Mouse (Mus musculus) embryonic facial prominence, embryonic 13.5 days (tissue): ENCODE measurements around the gene AA792892. TPM values are rescaled to one million over a fixed set of nuclear protein-coding genes. Genes with fewer than 3 reads are reported as not detected.
"Not testable (repeated sequence)": the region's sequence is repeated elsewhere in the genome, so short reads cannot be mapped to it uniquely, and the experiment has no call there.

Source experiments
- ATAC-seq: fragments of 200-750 bp; cut with Nextera tagmentation; 2 replicates; pipeline ENCODE4 v1.8.0; 2017; ENCODE audit warnings: low read depth; ENCODE audit not compliant: insufficient number of reproducible peaks, insufficient read depth, low FRiP score, low TSS enrichment
- H3K27ac ChIP-seq: fragments of 300-500 bp; sonication (generic); 2 replicates; pipeline ENCODE4 v1.5.1; 2015; ENCODE audit warnings: moderate library complexity, mild to moderate bottlenecking, inconsistent platforms
- H3K27me3 ChIP-seq: fragments of 300-500 bp; sonication (generic); 2 replicates; pipeline ENCODE4 v1.6.1; 2015; ENCODE audit warnings: mild to moderate bottlenecking, inconsistent platforms
- H3K36me3 ChIP-seq: fragments of 300-500 bp; sonication (generic); 2 replicates; pipeline ENCODE4 v1.6.1; 2015; ENCODE audit warnings: mild to moderate bottlenecking, inconsistent platforms
- H3K4me1 ChIP-seq: fragments of 300-500 bp; sonication (generic); 2 replicates; pipeline ENCODE4 v1.6.1; 2015; ENCODE audit warnings: inconsistent platforms
- H3K4me2 ChIP-seq: fragments of 300-500 bp; sonication (generic); 2 replicates; pipeline ENCODE4 v1.6.1; 2015; ENCODE audit warnings: moderate library complexity, mild to moderate bottlenecking, inconsistent platforms
- H3K4me3 ChIP-seq: fragments of 300-500 bp; sonication (generic); 2 replicates; pipeline ENCODE4 v1.5.1; 2015; ENCODE audit warnings: mild to moderate bottlenecking, inconsistent platforms
- H3K9ac ChIP-seq: fragments of 300-500 bp; sonication (generic); 2 replicates; pipeline ENCODE4 v1.6.1; 2015; ENCODE audit warnings: mild to moderate bottlenecking, inconsistent platforms
- H3K9me3 ChIP-seq: fragments of 300-500 bp; sonication (generic); 2 replicates; pipeline ENCODE4 v1.6.1; 2016; ENCODE audit warnings: inconsistent platforms
- WGBS: fragments of 180-500 bp; shearing (Covaris S2); methylation state at CpG from one replicate; pipeline ENCODE4 v1.1.7; 2015; ENCODE audit warnings: mixed read lengths; 5-methylcytosine and 5-hydroxymethylcytosine counted together
- polyA plus RNA-seq: library from polyadenylated mRNA; unstranded; fragments of >200 nt; fragmentation: Nextera tagmentation; extraction: Ambion mirVana; gene quantifications from 2 replicates; pipeline ENCODE4 v1.2.1, GENCODE M21; 2015

AA792892 gene
- not detected in 2 replicates for polyA plus RNA-seq

DNA sequence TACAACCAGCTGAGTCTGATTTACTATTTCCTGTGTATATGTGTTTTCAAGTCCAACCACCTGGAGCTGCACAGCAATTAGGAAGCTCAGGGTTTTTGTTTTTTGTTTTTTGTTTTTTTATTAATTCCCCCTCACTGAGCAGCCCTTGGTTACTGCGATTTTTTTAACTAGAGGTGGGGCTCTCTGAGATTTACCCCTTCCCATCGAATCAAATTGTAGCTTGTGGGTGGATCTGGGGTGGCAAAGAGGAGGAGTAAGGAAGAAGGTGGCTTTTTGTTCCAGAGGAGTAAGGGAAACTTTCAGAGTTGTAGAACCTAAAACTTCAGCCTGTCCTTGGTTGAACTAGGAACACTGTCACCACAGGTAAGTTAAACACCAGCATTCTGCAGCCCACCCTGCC is at the start of gene AA792892:
Gene AA792892 (plus strand): TSS at position 301 of the 400 bp plus-strand sequence.
- H3K4me2 ChIP-seq, H3K9me3 ChIP-seq, ATAC-seq, H3K27ac ChIP-seq, H3K9ac ChIP-seq, H3K27me3 ChIP-seq, H3K4me3 ChIP-seq, H3K4me1 ChIP-seq, H3K36me3 ChIP-seq: not testable (repeated sequence)
- WGBS, result no CpG with 5 or more reads among the region's 2 CpGs

DNA sequence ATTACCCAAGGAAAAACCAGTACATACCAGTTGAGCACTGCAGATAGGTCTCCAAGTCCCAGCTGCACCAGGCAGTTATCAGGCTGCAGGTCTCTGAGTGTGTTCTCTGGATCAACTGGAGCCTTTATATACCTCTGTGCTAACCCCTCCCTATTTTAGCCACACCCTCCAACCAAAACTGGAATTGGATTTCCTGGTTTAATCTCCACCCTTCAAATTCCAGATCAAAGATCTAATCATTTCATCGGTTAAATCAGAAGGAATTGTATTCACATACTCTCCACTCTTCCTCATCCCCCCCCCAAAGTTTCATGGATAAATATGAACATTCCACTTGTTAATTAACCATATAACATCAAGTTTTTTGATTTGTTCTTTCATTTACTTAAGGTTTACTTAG is 32.9 kb upstream of the AA792892 start, which contains the start of gene A430089I19Rik:
Gene A430089I19Rik (minus strand): TSS at position 101 of the 400 bp plus-strand sequence.
- H3K9ac ChIP-seq, H3K36me3 ChIP-seq, H3K9me3 ChIP-seq, H3K27me3 ChIP-seq, H3K27ac ChIP-seq, H3K4me1 ChIP-seq, H3K4me3 ChIP-seq, H3K4me2 ChIP-seq, ATAC-seq: not testable (repeated sequence)
- 87% methylated on average over 1 of the region's 1 CpGs for WGBS

DNA sequence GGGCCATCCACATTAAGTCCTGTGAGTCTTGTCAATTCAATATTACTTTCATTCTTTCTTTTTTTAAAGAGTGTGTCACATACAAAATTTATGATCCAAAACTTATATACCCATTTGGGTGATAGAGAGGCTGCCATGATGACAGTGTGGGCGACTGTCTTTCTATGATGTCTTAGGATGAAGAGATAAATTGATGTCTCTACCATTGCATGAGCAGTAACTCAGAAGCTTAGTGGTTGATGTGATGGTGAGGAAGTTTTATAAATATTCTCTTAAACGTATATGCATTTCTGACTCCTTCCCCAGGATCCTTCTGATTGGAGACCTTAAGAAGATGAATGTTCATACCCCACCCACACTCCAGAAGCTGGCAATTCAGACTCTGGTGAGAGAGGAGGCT is 25.4 kb upstream of the AA792892 start, which contains the start of gene Gm6502:
Gene Gm6502 (plus strand): TSS at position 301 of the 400 bp plus-strand sequence.
- H3K4me1 ChIP-seq, H3K9me3 ChIP-seq, H3K36me3 ChIP-seq, H3K4me2 ChIP-seq, H3K27ac ChIP-seq, H3K4me3 ChIP-seq, H3K27me3 ChIP-seq, H3K9ac ChIP-seq, ATAC-seq: not testable (repeated sequence)
- no CpG with 5 or more reads among the region's 2 CpGs for WGBS

Other genes starting within 250 kb of the AA792892 start
- gene Gm3106, start 121.7 kb upstream of the AA792892 start, polyA plus RNA-seq, result not detected in 2 replicates
- gene A430089I19Rik, start 33.0 kb upstream of the AA792892 start, polyA plus RNA-seq, result not detected in 2 replicates
- gene Gm6502, start 25.3 kb upstream of the AA792892 start, polyA plus RNA-seq, result not detected in 2 replicates
- not detected in 2 replicates for gene Gm7682, start 106.0 kb downstream of the AA792892 start, polyA plus RNA-seq
- not detected in 2 replicates for gene Gm3139, start 186.5 kb downstream of the AA792892 start, polyA plus RNA-seq